Mouse (Mus musculus): ENCODE data around the gene Gm49416.
"Not testable (repeated sequence)": the region's sequence is repeated elsewhere in the genome, so short reads cannot be mapped to it uniquely, and the experiment has no call there.

Gene Gm49416

GRCm38 (mm10) chr19:8888511-8889385, at the start of gene Gm49416, which contains the start of gene 1810009A15Rik:
TSS of gene Gm49416 (plus strand) at chr19:8888926.
TSS of gene 1810009A15Rik (plus strand) at chr19:8888853.
- peak; percentile 95 for DNase-seq (ENCODE audit: low spot score)

- no peak for DNase-seq (ENCODE audit: low spot score)
These were observed 49.4 kb upstream of the Gm49416 start, which contains the start of gene Gng3 for GRCm38 (mm10) chr19:8839103-8839907. TSS of gene Gng3 (minus strand) at chr19:8839194.

GRCm38 (mm10) chr19:8839908-8840791, 48.6 kb upstream of the Gm49416 start:
- DNase-seq (ENCODE audit: low spot score) = peak; percentile 40

GRCm38 (mm10) chr19:8841012-8841411, 47.7 kb upstream of the Gm49416 start:
- no peak for DNase-seq (ENCODE audit: low spot score)

- DNase-seq (ENCODE audit: low spot score) = no peak
These were observed 45.8 kb upstream of the Gm49416 start for GRCm38 (mm10) chr19:8842961-8843360.

- peak; percentile 80 for DNase-seq (ENCODE audit: low spot score)
These were observed 44.2 kb upstream of the Gm49416 start for GRCm38 (mm10) chr19:8844371-8845129.

- DNase-seq (ENCODE audit: low spot score) = no peak
These were observed 40.4 kb upstream of the Gm49416 start for GRCm38 (mm10) chr19:8848356-8848755.

- DNase-seq (ENCODE audit: low spot score) = no peak
These were observed 38.3 kb upstream of the Gm49416 start, which contains the start of gene Lrrn4cl for GRCm38 (mm10) chr19:8850402-8850901. TSS of gene Lrrn4cl (plus strand) at chr19:8850768.

- DNase-seq (ENCODE audit: low spot score) = no peak
These were observed 37.1 kb upstream of the Gm49416 start for GRCm38 (mm10) chr19:8851639-8852038.

GRCm38 (mm10) chr19:8852236-8852928, 36.3 kb upstream of the Gm49416 start:
- no peak for DNase-seq (ENCODE audit: low spot score)

GRCm38 (mm10) chr19:8853117-8853516, 35.6 kb upstream of the Gm49416 start:
- DNase-seq (ENCODE audit: low spot score) = no peak

- DNase-seq (ENCODE audit: low spot score) = peak; percentile 21
These were observed 31.0 kb upstream of the Gm49416 start for GRCm38 (mm10) chr19:8857689-8858088.

GRCm38 (mm10) chr19:8859018-8859417, 29.7 kb upstream of the Gm49416 start:
- DNase-seq (ENCODE audit: low spot score) = peak; percentile 50

- no peak for DNase-seq (ENCODE audit: low spot score)
These were observed 24.5 kb upstream of the Gm49416 start for GRCm38 (mm10) chr19:8864265-8864664.

- DNase-seq (ENCODE audit: low spot score) = not testable (repeated sequence)
These were observed 18.3 kb upstream of the Gm49416 start for GRCm38 (mm10) chr19:8870381-8870780.

- no peak for DNase-seq (ENCODE audit: low spot score)
These were observed 17.9 kb upstream of the Gm49416 start for GRCm38 (mm10) chr19:8870838-8871237.

GRCm38 (mm10) chr19:8871267-8872186, 17.2 kb upstream of the Gm49416 start, which contains the start of gene Ubxn1:
TSS of gene Ubxn1 (plus strand) at chr19:8871496.
- DNase-seq (ENCODE audit: low spot score) = peak; percentile 96

GRCm38 (mm10) chr19:8872266-8872840, 16.4 kb upstream of the Gm49416 start:
- no peak for DNase-seq (ENCODE audit: low spot score)

All from T-cell, adult 2 months (primary cell).